Mouse (Mus musculus) liver, embryonic 14.5 days (tissue): ENCODE results near the gene Hunk. TPM values are rescaled to one million over a fixed set of nuclear protein-coding genes. Genes with fewer than 3 reads are reported as not detected.

Experiments
- ATAC-seq: fragments of 200-750 bp; cut with Nextera tagmentation; 2 replicates; pipeline ENCODE4 v1.8.0; 2017; ENCODE audit warnings: moderate number of reproducible peaks, mild to moderate bottlenecking, moderate library complexity; ENCODE audit not compliant: insufficient read depth
- DNase-seq, 3 experiments: peaks; one replicate each; pipeline ENCODE4 v3.0.0-alpha.2; 2012 to 2013; ENCODE audit warnings: low read depth in 3 of 3, low spot score in 3 of 3
- H3K27ac ChIP-seq: fragments of 300-500 bp; sonication (generic); 2 replicates; pipeline ENCODE4 v1.5.1; 2014; ENCODE audit warnings: moderate library complexity, mild to moderate bottlenecking, control low read depth, inconsistent platforms
- H3K27me3 ChIP-seq: fragments of 300-500 bp; sonication (generic); 2 replicates; pipeline ENCODE4 v1.6.1; 2014; ENCODE audit warnings: mild to moderate bottlenecking, low read length, moderate library complexity; ENCODE audit not compliant: control insufficient read depth, insufficient read depth
- H3K36me3 ChIP-seq: fragments of 300-500 bp; sonication (generic); replicated peaks from 2 replicates; pipeline ENCODE4 v1.6.1; 2014; ENCODE audit warnings: low read depth; ENCODE audit not compliant: control insufficient read depth, insufficient read depth
- H3K4me1 ChIP-seq, 2 experiments: fragments of 200-500 bp in 1 of 2; fragments of 300-500 bp in 1 of 2; sonication (generic) in 1 of 2; replicated peaks; 2 replicates each; pipeline ENCODE4 v1.6.1; 2012 to 2014; ENCODE audit warnings: antibody characterized with exemption in 1 of 2, inconsistent platforms in 1 of 2, low read length in 1 of 2; ENCODE audit not compliant: control insufficient read depth in 2 of 2, insufficient read depth in 2 of 2
- H3K4me2 ChIP-seq: fragments of 300-500 bp; sonication (generic); 2 replicates; pipeline ENCODE4 v1.6.1; 2014; ENCODE audit warnings: low read depth, mild to moderate bottlenecking, control low read depth, moderate library complexity
- H3K4me3 ChIP-seq, 2 experiments: fragments of 200-500 bp in 1 of 2; fragments of 300-500 bp in 1 of 2; sonication (generic) in 1 of 2; 2 replicates each; pipeline ENCODE4 v1.5.1; 2012 to 2014; ENCODE audit warnings: low read depth in 2 of 2, low read length in 2 of 2, mild to moderate bottlenecking in 2 of 2, control low read depth in 1 of 2, inconsistent platforms in 1 of 2, moderate library complexity in 1 of 2; ENCODE audit not compliant: insufficient read depth in 1 of 2
- H3K9ac ChIP-seq: fragments of 300-500 bp; sonication (generic); replicated peaks from 2 replicates; pipeline ENCODE4 v1.6.1; 2014; ENCODE audit warnings: mild to moderate bottlenecking, control low read depth, moderate library complexity
- H3K9me3 ChIP-seq: fragments of 300-500 bp; sonication (generic); 2 replicates; pipeline ENCODE4 v1.6.1; 2016; ENCODE audit warnings: low read length, mixed read lengths; ENCODE audit not compliant: control insufficient read depth
- CTCF ChIP-seq: IDR thresholded peaks from 2 replicates; pipeline ENCODE4 v1.5.1; 2016; ENCODE audit warnings: antibody characterized with exemption, low read depth, control low read depth
- EP300 ChIP-seq: IDR thresholded peaks from 2 replicates; pipeline ENCODE4 v1.6.1; 2016; ENCODE audit warnings: antibody characterized with exemption, low read depth
- WGBS: fragments of 180-500 bp; shearing (Covaris S2); extraction: QIAGEN DNeasy Blood & Tissue Kit; methylation state at CpG from one replicate; pipeline ENCODE4 v1.1.7; 2014; ENCODE audit not compliant: insufficient replicate concordance; 5-methylcytosine and 5-hydroxymethylcytosine counted together
- polyA plus RNA-seq, 2 experiments: library from polyadenylated mRNA; depleted of rRNA in 1 of 2; stranded (reverse) in 1 of 2; unstranded in 1 of 2; fragments of >200 nt; fragmentation: Nextera tagmentation in 1 of 2; extraction: Ambion mirVana in 1 of 2; gene quantifications; 2 replicates each; pipeline versions ENCODE4 v1.2.1 to v1.2.3; 2012 to 2014

Gene Hunk
- polyA plus RNA-seq, 2 experiments = 0.80 to 0.88 TPM

DNA sequence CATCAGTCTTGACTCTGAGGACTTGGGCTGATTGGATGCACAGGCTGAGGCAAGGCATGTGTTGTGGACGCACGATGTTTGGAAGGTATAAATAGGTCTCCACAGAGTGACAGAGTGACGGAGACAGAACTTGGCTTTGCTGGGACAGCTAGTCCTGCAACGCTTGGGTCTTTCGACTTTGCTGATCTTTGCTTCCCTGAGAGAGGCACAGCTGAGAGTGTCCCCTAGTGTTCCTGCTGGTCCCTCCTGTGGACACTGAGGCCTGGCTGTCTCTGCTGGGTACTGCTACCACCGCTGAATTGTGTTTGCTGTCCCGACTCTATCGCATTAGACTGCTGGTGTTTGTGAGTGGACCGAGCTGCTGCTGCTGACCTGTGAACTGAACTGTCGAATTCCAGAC, 156.6 kb downstream of the Hunk start:
- no peaks in the 10 kb centered on the region for H3K9me3 ChIP-seq
- 61% methylated on average over 10 of the region's 10 CpGs for WGBS
- ATAC-seq (no peak), DNase-seq (no peak)
- TF ChIP-seq EP300 = no peak
- no peak for TF ChIP-seq CTCF
- H3K27me3 ChIP-seq = no peaks in the 10 kb centered on the region
- H3K9ac ChIP-seq = no peak overlapping the region
- H3K27ac ChIP-seq = no peak overlapping the region
- no peak overlapping the region for H3K4me3 ChIP-seq
- H3K36me3 ChIP-seq = no peaks in the 10 kb centered on the region
- no peak overlapping the region for H3K4me2 ChIP-seq
- H3K4me1 ChIP-seq = no peaks in the 10 kb centered on the region

DNA sequence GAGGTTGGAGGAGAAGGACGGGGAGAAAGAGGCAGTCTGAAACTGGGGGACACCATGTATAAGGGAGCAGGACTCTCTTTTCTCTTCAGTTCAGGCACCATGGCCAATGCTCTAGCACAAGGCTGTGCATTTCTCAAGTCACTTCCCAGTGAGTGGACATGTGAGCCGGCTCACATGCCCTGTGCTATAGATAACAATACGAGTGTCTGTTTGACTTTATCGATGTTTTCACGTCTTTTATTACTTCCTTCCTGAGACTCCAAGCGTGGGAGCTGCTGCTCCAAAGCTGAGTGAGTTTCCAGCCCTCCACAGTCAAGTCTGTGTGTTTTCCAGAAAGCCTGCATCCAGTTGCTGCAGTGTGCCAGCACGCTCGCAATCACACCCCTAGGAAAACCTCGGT, 158.4 kb downstream of the Hunk start:
- ATAC-seq (no peak), DNase-seq (no peak)
- no peak overlapping the region for H3K4me2 ChIP-seq
- H3K9me3 ChIP-seq = no peaks in the 10 kb centered on the region
- 16% methylated on average over 9 of the region's 9 CpGs for WGBS
- no peak overlapping the region for H3K4me3 ChIP-seq
- no peak overlapping the region for H3K27ac ChIP-seq
- TF ChIP-seq CTCF (no peak), EP300 (no peak)
- no peaks in the 10 kb centered on the region for H3K36me3 ChIP-seq
- H3K27me3 ChIP-seq = no peaks in the 10 kb centered on the region
- H3K4me1 ChIP-seq = no peaks in the 10 kb centered on the region
- no peak overlapping the region for H3K9ac ChIP-seq

DNA sequence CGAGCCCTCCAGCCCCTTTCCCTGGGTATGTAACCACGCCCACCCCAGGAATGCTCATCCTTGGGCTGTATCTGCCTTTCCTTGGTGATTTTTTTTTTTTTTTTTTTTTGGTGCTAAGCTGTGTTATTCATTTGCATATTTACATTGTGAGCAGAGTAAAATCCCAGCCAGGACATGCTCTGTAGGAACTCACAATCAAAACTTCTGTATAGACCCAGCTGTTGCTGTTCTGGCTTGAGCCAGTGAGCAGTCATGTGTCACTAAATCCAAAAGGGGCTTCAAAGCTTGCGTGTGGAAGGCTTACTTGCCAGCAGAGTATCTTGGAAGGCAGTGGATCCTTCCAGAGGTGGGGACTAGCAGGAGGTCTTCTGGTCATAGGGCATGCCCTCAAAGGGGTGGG, 159.7 kb downstream of the Hunk start:
- Histone ChIP-seq H3K4me2 (no peak overlapping the region), H3K4me1 (no peaks in the 10 kb centered on the region), H3K9me3 (no peaks in the 10 kb centered on the region), H3K27me3 (no peaks in the 10 kb centered on the region), H3K36me3 (no peaks in the 10 kb centered on the region), H3K9ac (no peak overlapping the region), H3K4me3 (no peak overlapping the region), H3K27ac (no peak overlapping the region)
- 42% methylated on average over 3 of the region's 3 CpGs for WGBS
- TF ChIP-seq CTCF (no peak), EP300 (no peak)
- DNase-seq (no peak), ATAC-seq (no peak)

DNA sequence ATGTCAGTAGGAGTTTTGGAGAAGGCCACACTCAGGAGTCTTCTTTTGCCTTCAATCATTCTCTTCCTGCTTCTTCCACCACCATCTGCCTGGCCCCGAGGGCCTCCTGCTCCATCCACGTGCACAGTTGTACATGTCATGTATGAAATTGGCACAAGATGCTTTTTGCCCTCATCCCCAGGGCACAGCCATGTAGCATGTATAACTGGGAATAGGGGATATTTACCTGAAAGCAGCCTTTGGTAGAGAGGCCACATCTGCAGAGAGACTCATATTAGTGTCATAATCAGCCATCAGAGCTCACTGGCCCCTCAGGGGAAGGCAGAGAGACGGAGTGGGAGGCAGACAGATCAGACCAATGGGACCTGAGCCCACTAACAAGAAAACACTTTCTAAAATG, 160.8 kb downstream of the Hunk start:
- Histone ChIP-seq H3K4me1 (no peaks in the 10 kb centered on the region), H3K4me3 (no peak overlapping the region), H3K9me3 (no peaks in the 10 kb centered on the region), H3K27me3 (no peaks in the 10 kb centered on the region), H3K36me3 (no peaks in the 10 kb centered on the region), H3K4me2 (no peak overlapping the region), H3K9ac (no peak overlapping the region), H3K27ac (no peak overlapping the region)
- ATAC-seq = no peak
- no peak for DNase-seq
- TF ChIP-seq CTCF (no peak), EP300 (no peak)
- 56% methylated on average over 3 of the region's 3 CpGs for WGBS

DNA sequence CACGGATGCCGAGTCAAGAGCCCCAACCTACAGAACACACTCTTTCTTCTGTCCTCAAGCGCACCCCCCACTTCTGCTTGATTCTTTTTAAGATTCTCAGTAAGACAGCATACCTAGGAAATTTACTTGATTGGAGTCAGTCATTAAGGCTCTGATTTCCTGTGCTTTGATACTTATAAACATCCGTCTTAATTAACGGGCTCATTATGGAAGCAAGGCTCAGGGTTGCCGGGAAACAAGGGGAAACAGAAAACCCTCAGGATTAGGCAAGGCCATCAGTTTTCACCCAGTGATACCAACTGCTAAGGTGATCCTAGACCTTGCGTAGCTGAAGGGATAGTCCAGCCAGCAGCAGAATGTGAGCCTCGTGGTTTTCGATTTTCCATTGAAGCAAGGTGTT, 162.2 kb downstream of the Hunk start:
- Histone ChIP-seq H3K9ac (no peak overlapping the region), H3K27ac (no peak overlapping the region), H3K36me3 (no peaks in the 10 kb centered on the region), H3K9me3 (no peaks in the 10 kb centered on the region), H3K4me1 (no peaks in the 10 kb centered on the region), H3K4me3 (no peak overlapping the region), H3K4me2 (no peak overlapping the region), H3K27me3 (no peaks in the 10 kb centered on the region)
- no peak for DNase-seq
- TF ChIP-seq EP300 (no peak), CTCF (no peak)
- ATAC-seq = no peak
- WGBS = 65% methylated on average over 9 of the region's 9 CpGs

Other genes starting within 250 kb of the Hunk start
- 1.0 and 1.6 TPM in 2 replicates for gene Tiam1, start 242.2 kb upstream of the Hunk start, polyA plus RNA-seq (2012; rRNA removed)
- gene Tiam1, start 242.2 kb upstream of the Hunk start, polyA plus RNA-seq (2014; fragmentation: Nextera tagmentation; extraction: Ambion mirVana) = 4.2 and 6.0 TPM in 2 replicates
- 623 and 753 TPM in 2 replicates for gene Sod1, start 165.3 kb upstream of the Hunk start, polyA plus RNA-seq (2012; rRNA removed)
- gene Sod1, start 165.3 kb upstream of the Hunk start, polyA plus RNA-seq (2014; fragmentation: Nextera tagmentation; extraction: Ambion mirVana) = 1,393 and 1,455 TPM in 2 replicates
- gene Scaf4, start 101.5 kb upstream of the Hunk start, polyA plus RNA-seq (2012; rRNA removed) = 21.8 and 23.5 TPM in 2 replicates
- 9.0 and 10.1 TPM in 2 replicates for gene Scaf4, start 101.5 kb upstream of the Hunk start, polyA plus RNA-seq (2014; fragmentation: Nextera tagmentation; extraction: Ambion mirVana)